Mouse (Mus musculus): Measurements from ENCODE around the gene C87977. TPM values are rescaled to one million over a fixed set of nuclear protein-coding genes. Genes with fewer than 3 reads are reported as not detected.
"Not testable (repeated sequence)": the region's sequence is repeated elsewhere in the genome, so short reads cannot be mapped to it uniquely, and the experiment has no call there.

Gene C87977
- polyA plus RNA-seq (2012; rRNA removed) = not detected in 2 replicates

- not testable (repeated sequence) for DNase-seq; H3K4me1 ChIP-seq (ENCODE audit: control insufficient read depth, insufficient read depth, low read length); H3K4me3 ChIP-seq (replicated peaks; ENCODE audit: extremely low read depth, low read depth, low read length)
- WGBS = 77% methylated on average over 1 of the region's 1 CpGs
Observed at GRCm38 (mm10) chr4:144213218-144213617, at the start of gene C87977. C87977 (minus strand) TSS chr4:144213318.

DNA sequence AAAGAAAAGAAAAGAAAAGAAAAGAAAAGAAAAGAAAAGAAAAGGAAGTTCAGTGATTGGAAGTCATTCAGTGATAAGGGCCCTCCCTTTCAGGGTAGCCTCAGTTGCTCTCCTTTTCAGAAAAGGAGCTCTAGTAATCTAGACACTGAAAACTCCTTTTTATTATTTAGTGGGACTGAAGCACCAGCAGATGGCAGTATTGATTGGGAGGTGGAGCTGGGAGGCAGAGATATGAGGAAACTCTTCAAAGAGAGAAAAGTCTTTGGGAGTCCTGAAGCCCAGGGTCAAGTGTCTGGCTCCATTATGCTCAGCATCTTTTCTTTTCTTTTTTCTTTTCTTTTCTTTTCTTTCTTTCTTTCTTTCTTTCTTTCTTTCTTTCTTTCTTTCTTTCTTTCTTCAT lies 41.6 kb upstream of the C87977 start:
- not testable (repeated sequence) for DNase-seq; H3K4me3 ChIP-seq (replicated peaks; ENCODE audit: extremely low read depth, low read depth, low read length)

GRCm38 (mm10) chr4:144190419-144190818 lies 22.7 kb downstream of the C87977 start, which contains the start of gene Oog2:
Oog2 (plus strand) TSS chr4:144190719.
- H3K4me1 ChIP-seq (ENCODE audit: control insufficient read depth, insufficient read depth, low read length) = no peaks in the 10 kb centered on the region
- no peak for DNase-seq
- TF ChIP-seq CTCF (IDR thresholded peaks at IDR 0.05; ENCODE audit: insufficient read depth, low read length) = no peak
- TF ChIP-seq POLR2A (IDR thresholded peaks at IDR 0.05; ENCODE audit: borderline replicate concordance, extremely low read depth, low read depth, low read length) = no peak
- 21% methylated on average over 1 of the region's 1 CpGs for WGBS
- H3K4me3 ChIP-seq (replicated peaks; ENCODE audit: extremely low read depth, low read depth, low read length) = no peak within 1 kb of the TSS

More for the DNA sequence above, 41.6 kb upstream of the C87977 start:
- not testable (repeated sequence) for H3K4me1 ChIP-seq (ENCODE audit: control insufficient read depth, insufficient read depth, low read length)

DNA sequence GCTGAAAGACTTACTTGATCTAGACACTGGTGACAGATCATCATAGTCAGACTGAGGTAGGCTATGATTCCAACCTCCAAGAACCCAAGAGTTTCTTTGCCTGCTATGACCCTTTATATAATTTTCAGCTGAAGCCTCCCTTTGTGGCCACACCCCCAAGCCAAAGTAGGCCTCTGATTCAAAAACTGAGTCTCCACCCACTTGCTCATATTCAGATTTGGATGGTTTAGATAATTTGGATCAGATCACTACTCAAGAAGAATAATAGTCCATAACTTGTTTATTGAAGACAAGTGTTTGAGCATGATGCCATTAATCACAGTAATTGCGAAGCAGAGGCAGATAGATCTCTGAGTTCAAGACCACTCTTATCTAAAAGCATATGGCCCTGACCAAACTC lies 50.6 kb downstream of the C87977 start, which contains the start of gene Oog3:
Gene Oog3, minus strand, starts transcription at position 101 of the 400 bp plus-strand sequence.
- TF ChIP-seq CTCF (IDR thresholded peaks at IDR 0.05; ENCODE audit: insufficient read depth, low read length) (no peak), POLR2A (IDR thresholded peaks at IDR 0.05; ENCODE audit: borderline replicate concordance, extremely low read depth, low read depth, low read length) (no peak)
- no CpG with 5 or more reads among the region's 1 CpGs for WGBS
- H3K4me3 ChIP-seq (replicated peaks; ENCODE audit: extremely low read depth, low read depth, low read length) = no peak within 1 kb of the TSS

More for the DNA sequence above, 50.6 kb downstream of the C87977 start, which contains the start of gene Oog3:
- no peaks in the 10 kb centered on the region for H3K4me1 ChIP-seq (ENCODE audit: control insufficient read depth, insufficient read depth, low read length)
- DNase-seq = no peak

Other genes starting within 250 kb of the C87977 start
- gene Gm13101, start 246.4 kb downstream of the C87977 start, polyA plus RNA-seq (2012; rRNA removed) = not detected in 2 replicates
- not detected in 2 replicates for gene Pramef17, start 218.9 kb downstream of the C87977 start, polyA plus RNA-seq (2012; rRNA removed)
- not detected in 2 replicates for gene Pramel4, start 154.2 kb downstream of the C87977 start, polyA plus RNA-seq (2012; rRNA removed)
- gene Gm13102, start 106.8 kb downstream of the C87977 start, polyA plus RNA-seq (2012; rRNA removed) = not detected in 2 replicates
- gene Oog3, start 50.7 kb downstream of the C87977 start, polyA plus RNA-seq (2012; rRNA removed) = not detected in 2 replicates
- not detected in 2 replicates for gene Oog2, start 22.6 kb downstream of the C87977 start, polyA plus RNA-seq (2012; rRNA removed)
- gene Pramel5, start 67.2 kb upstream of the C87977 start, polyA plus RNA-seq (2012; rRNA removed) = not detected in 2 replicates
- gene Gm13128, start 116.9 kb upstream of the C87977 start, polyA plus RNA-seq (2012; rRNA removed) = not detected in 2 replicates
- gene Gm13119, start 144.6 kb upstream of the C87977 start, polyA plus RNA-seq (2012; rRNA removed) = not detected in 2 replicates
- not detected in 2 replicates for gene Pramef20, start 164.6 kb upstream of the C87977 start, polyA plus RNA-seq (2012; rRNA removed)
- 0.50 and 0.75 TPM in 2 replicates for gene Pramef12, start 195.1 kb upstream of the C87977 start, polyA plus RNA-seq (2012; rRNA removed)
- 0.12 TPM in 1 of 2 replicates, not detected in the other for gene 1700012P22Rik, start 225.5 kb upstream of the C87977 start, polyA plus RNA-seq (2012; rRNA removed)
- gene Gm9944, start 240.0 kb upstream of the C87977 start, polyA plus RNA-seq (2012; rRNA removed) = not detected in 2 replicates